Mouse (Mus musculus) liver, embryonic 14.5 days (tissue): Measurements from ENCODE around the gene Secisbp2. TPM values are rescaled to one million over a fixed set of nuclear protein-coding genes. Genes with fewer than 3 reads are reported as not detected.

ENCODE experiments used
- ATAC-seq: fragments of 200-750 bp; cut with Nextera tagmentation; 2 replicates; pipeline ENCODE4 v1.8.0; 2017; ENCODE audit warnings: moderate number of reproducible peaks, mild to moderate bottlenecking, moderate library complexity; ENCODE audit not compliant: insufficient read depth
- DNase-seq, 3 experiments: peaks; one replicate each; pipeline ENCODE4 v3.0.0-alpha.2; 2012 to 2013; ENCODE audit warnings: low read depth in 3 of 3, low spot score in 3 of 3
- H3K27ac ChIP-seq: fragments of 300-500 bp; sonication (generic); 2 replicates; pipeline ENCODE4 v1.5.1; 2014; ENCODE audit warnings: moderate library complexity, mild to moderate bottlenecking, control low read depth, inconsistent platforms
- H3K27me3 ChIP-seq: fragments of 300-500 bp; sonication (generic); 2 replicates; pipeline ENCODE4 v1.6.1; 2014; ENCODE audit warnings: mild to moderate bottlenecking, low read length, moderate library complexity; ENCODE audit not compliant: control insufficient read depth, insufficient read depth
- H3K36me3 ChIP-seq: fragments of 300-500 bp; sonication (generic); replicated peaks from 2 replicates; pipeline ENCODE4 v1.6.1; 2014; ENCODE audit warnings: low read depth; ENCODE audit not compliant: control insufficient read depth, insufficient read depth
- H3K4me1 ChIP-seq, 2 experiments: fragments of 200-500 bp in 1 of 2; fragments of 300-500 bp in 1 of 2; sonication (generic) in 1 of 2; replicated peaks; 2 replicates each; pipeline ENCODE4 v1.6.1; 2012 to 2014; ENCODE audit warnings: antibody characterized with exemption in 1 of 2, inconsistent platforms in 1 of 2, low read length in 1 of 2; ENCODE audit not compliant: control insufficient read depth in 2 of 2, insufficient read depth in 2 of 2
- H3K4me2 ChIP-seq: fragments of 300-500 bp; sonication (generic); 2 replicates; pipeline ENCODE4 v1.6.1; 2014; ENCODE audit warnings: low read depth, mild to moderate bottlenecking, control low read depth, moderate library complexity
- H3K4me3 ChIP-seq, 2 experiments: fragments of 200-500 bp in 1 of 2; fragments of 300-500 bp in 1 of 2; sonication (generic) in 1 of 2; 2 replicates each; pipeline ENCODE4 v1.5.1; 2012 to 2014; ENCODE audit warnings: low read depth in 2 of 2, low read length in 2 of 2, mild to moderate bottlenecking in 2 of 2, control low read depth in 1 of 2, inconsistent platforms in 1 of 2, moderate library complexity in 1 of 2; ENCODE audit not compliant: insufficient read depth in 1 of 2
- H3K9ac ChIP-seq: fragments of 300-500 bp; sonication (generic); replicated peaks from 2 replicates; pipeline ENCODE4 v1.6.1; 2014; ENCODE audit warnings: mild to moderate bottlenecking, control low read depth, moderate library complexity
- H3K9me3 ChIP-seq: fragments of 300-500 bp; sonication (generic); 2 replicates; pipeline ENCODE4 v1.6.1; 2016; ENCODE audit warnings: low read length, mixed read lengths; ENCODE audit not compliant: control insufficient read depth
- CTCF ChIP-seq: IDR thresholded peaks from 2 replicates; pipeline ENCODE4 v1.5.1; 2016; ENCODE audit warnings: antibody characterized with exemption, low read depth, control low read depth
- EP300 ChIP-seq: IDR thresholded peaks from 2 replicates; pipeline ENCODE4 v1.6.1; 2016; ENCODE audit warnings: antibody characterized with exemption, low read depth
- WGBS: fragments of 180-500 bp; shearing (Covaris S2); extraction: QIAGEN DNeasy Blood & Tissue Kit; methylation state at CpG from one replicate; pipeline ENCODE4 v1.1.7; 2014; ENCODE audit not compliant: insufficient replicate concordance; 5-methylcytosine and 5-hydroxymethylcytosine counted together
- polyA plus RNA-seq, 2 experiments: library from polyadenylated mRNA; depleted of rRNA in 1 of 2; stranded (reverse) in 1 of 2; unstranded in 1 of 2; fragments of >200 nt; fragmentation: Nextera tagmentation in 1 of 2; extraction: Ambion mirVana in 1 of 2; gene quantifications; 2 replicates each; pipeline versions ENCODE4 v1.2.1 to v1.2.3; 2012 to 2014

Secisbp2 gene
- polyA plus RNA-seq (2012; rRNA removed), result 8.5 and 12.2 TPM in 2 replicates
- 11.8 and 12.5 TPM in 2 replicates for polyA plus RNA-seq (2014; fragmentation: Nextera tagmentation; extraction: Ambion mirVana)

GRCm38 (mm10) chr13:51651408-51652064, at the start of gene Secisbp2:
Gene Secisbp2 (plus strand): TSS chr13:51651697.
- Histone ChIP-seq H3K9me3 (no peaks in the 10 kb centered on the region), H3K9ac (peak within 1 kb of the TSS; percentile 90), H3K4me3 (peak within 1 kb of the TSS; percentile 69 to 87), H3K4me1 (peaks cover 13 to 19% of the 10 kb centered on the region in 2 experiments), H3K27me3 (no peaks in the 10 kb centered on the region), H3K36me3 (peaks cover 63% of the 10 kb centered on the region), H3K27ac (peak within 1 kb of the TSS; percentile 72), H3K4me2 (peak within 1 kb of the TSS; percentile 88)
- DNase-seq (peak; percentile 85 to 87 (median 85)), ATAC-seq (peak; percentile 88)
- under 1% methylated on average over 69 of the region's 69 CpGs for WGBS
- peak; percentile 96 for TF ChIP-seq CTCF
- peak; percentile 14; the same call in 1 of the 2 replicates for TF ChIP-seq EP300

- DNase-seq, result no peak
- Histone ChIP-seq H3K4me3 (no peak overlapping the region), H3K9me3 (no peaks in the 10 kb centered on the region), H3K4me2 (no peak overlapping the region), H3K36me3 (no peaks in the 10 kb centered on the region), H3K9ac (no peak overlapping the region), H3K4me1 (no peaks in the 10 kb centered on the region), H3K27ac (no peak overlapping the region), H3K27me3 (no peaks in the 10 kb centered on the region)
- no peak for ATAC-seq
- no peak for TF ChIP-seq CTCF
- WGBS, result 66% methylated on average over 8 of the region's 8 CpGs
Observed at GRCm38 (mm10) chr13:51602764-51603163, 48.7 kb upstream of the Secisbp2 start.

GRCm38 (mm10) chr13:51603221-51603893, 48.1 kb upstream of the Secisbp2 start:
- no peaks in the 10 kb centered on the region for H3K4me1 ChIP-seq
- ATAC-seq, result no peak
- TF ChIP-seq CTCF, result no peak
- TF ChIP-seq EP300, result no peak
- no peak overlapping the region for H3K9ac ChIP-seq
- H3K27me3 ChIP-seq, result no peaks in the 10 kb centered on the region
- no peaks in the 10 kb centered on the region for H3K9me3 ChIP-seq
- H3K4me2 ChIP-seq, result no peak overlapping the region
- no peak for DNase-seq
- WGBS, result 43% methylated on average over 16 of the region's 16 CpGs
- no peak overlapping the region for H3K4me3 ChIP-seq
- no peaks in the 10 kb centered on the region for H3K36me3 ChIP-seq
- no peak overlapping the region for H3K27ac ChIP-seq

- no peak overlapping the region for H3K4me2 ChIP-seq
- H3K36me3 ChIP-seq, result no peaks in the 10 kb centered on the region
- TF ChIP-seq CTCF, result no peak
- no peak for TF ChIP-seq EP300
- ATAC-seq (no peak), DNase-seq (no peak)
- 38% methylated on average over 4 of the region's 4 CpGs for WGBS
- H3K4me1 ChIP-seq, result no peaks in the 10 kb centered on the region
- H3K27ac ChIP-seq, result no peak overlapping the region
- H3K9me3 ChIP-seq, result no peaks in the 10 kb centered on the region
- H3K4me3 ChIP-seq, result no peak overlapping the region
- H3K27me3 ChIP-seq, result no peaks in the 10 kb centered on the region
- H3K9ac ChIP-seq, result no peak overlapping the region
Observed at GRCm38 (mm10) chr13:51603894-51604244, 47.6 kb upstream of the Secisbp2 start.

- WGBS, result 66% methylated on average over 7 of the region's 7 CpGs
- Histone ChIP-seq H3K9me3 (no peaks in the 10 kb centered on the region), H3K36me3 (no peaks in the 10 kb centered on the region), H3K27ac (no peak overlapping the region), H3K4me2 (no peak overlapping the region), H3K4me1 (no peaks in the 10 kb centered on the region), H3K27me3 (no peaks in the 10 kb centered on the region), H3K9ac (no peak overlapping the region), H3K4me3 (no peak overlapping the region)
- no peak for TF ChIP-seq EP300
- peak; percentile 7; the same call in 1 of the 2 replicates for TF ChIP-seq CTCF
- no peak for ATAC-seq
- no peak for DNase-seq
Observed at GRCm38 (mm10) chr13:51609231-51609630, 42.3 kb upstream of the Secisbp2 start.
